Mouse (Mus musculus) embryonic facial prominence, embryonic 11.5 days (tissue): Measurements from ENCODE around the gene Cyb561. TPM values are rescaled to one million over a fixed set of nuclear protein-coding genes. Genes with fewer than 3 reads are reported as not detected.
A peak's percentile ranks its signal among the peaks of the same experiment; 100 is the strongest.

Experiments
- ATAC-seq: fragments of 200-750 bp; cut with Nextera tagmentation; replicated peaks from 2 replicates; pipeline ENCODE4 v1.8.0; 2017; ENCODE audit warnings: low read depth; ENCODE audit not compliant: insufficient number of reproducible peaks, low FRiP score, low TSS enrichment
- DNase-seq: peaks from one replicate; pipeline ENCODE4 v3.0.0-alpha.2; 2015; ENCODE audit warnings: low spot score
- H3K27ac ChIP-seq: fragments of 300-500 bp; sonication (generic); replicated peaks from 2 replicates; pipeline ENCODE4 v1.5.1; 2014; ENCODE audit warnings: mild to moderate bottlenecking, low read depth, low read length, control low read depth
- H3K27me3 ChIP-seq: fragments of 300-500 bp; sonication (generic); 2 replicates; pipeline ENCODE4 v1.6.1; 2014; ENCODE audit warnings: mild to moderate bottlenecking, low read length, moderate library complexity, mixed read lengths; ENCODE audit not compliant: control insufficient read depth, insufficient read depth
- H3K36me3 ChIP-seq: fragments of 300-500 bp; sonication (generic); replicated peaks from 2 replicates; pipeline ENCODE4 v1.6.1; 2014; ENCODE audit warnings: low read depth, mild to moderate bottlenecking, low read length, moderate library complexity, mixed read lengths; ENCODE audit not compliant: control insufficient read depth, insufficient read depth
- H3K4me1 ChIP-seq: fragments of 300-500 bp; sonication (generic); 2 replicates; pipeline ENCODE4 v1.6.1; 2014; ENCODE audit warnings: low read length, mixed read lengths; ENCODE audit not compliant: control insufficient read depth, insufficient read depth
- H3K4me2 ChIP-seq: fragments of 300-500 bp; sonication (generic); 2 replicates; pipeline ENCODE4 v1.6.1; 2014; ENCODE audit warnings: low read depth, mild to moderate bottlenecking, control low read depth, low read length, moderate library complexity
- H3K4me3 ChIP-seq: fragments of 300-500 bp; sonication (generic); 2 replicates; pipeline ENCODE4 v1.5.1; 2014; ENCODE audit warnings: low read depth, low read length, control low read depth
- H3K9ac ChIP-seq: fragments of 300-500 bp; sonication (generic); replicated peaks from 2 replicates; pipeline ENCODE4 v1.6.1; 2014; ENCODE audit warnings: mild to moderate bottlenecking, control low read depth, low read length
- H3K9me3 ChIP-seq: fragments of 300-500 bp; sonication (generic); replicated peaks from 2 replicates; pipeline ENCODE4 v1.6.1; 2016; ENCODE audit warnings: mild to moderate bottlenecking, low read length, inconsistent platforms, mixed read lengths; ENCODE audit not compliant: control insufficient read depth
- WGBS: fragments of 180-500 bp; shearing (Covaris S2); extraction: QIAGEN DNeasy Blood & Tissue Kit; methylation state at CpG from one replicate; pipeline ENCODE4 v1.1.7; 2014; 5-methylcytosine and 5-hydroxymethylcytosine counted together
- polyA plus RNA-seq: library from polyadenylated mRNA; unstranded; fragments of >200 nt; fragmentation: Nextera tagmentation; extraction: Ambion mirVana; gene quantifications from 2 replicates; pipeline ENCODE4 v1.2.1, GENCODE M21; 2014

Gene Cyb561
- polyA plus RNA-seq, 1 experiment from 2014 or later: 9.9 TPM

DNA sequence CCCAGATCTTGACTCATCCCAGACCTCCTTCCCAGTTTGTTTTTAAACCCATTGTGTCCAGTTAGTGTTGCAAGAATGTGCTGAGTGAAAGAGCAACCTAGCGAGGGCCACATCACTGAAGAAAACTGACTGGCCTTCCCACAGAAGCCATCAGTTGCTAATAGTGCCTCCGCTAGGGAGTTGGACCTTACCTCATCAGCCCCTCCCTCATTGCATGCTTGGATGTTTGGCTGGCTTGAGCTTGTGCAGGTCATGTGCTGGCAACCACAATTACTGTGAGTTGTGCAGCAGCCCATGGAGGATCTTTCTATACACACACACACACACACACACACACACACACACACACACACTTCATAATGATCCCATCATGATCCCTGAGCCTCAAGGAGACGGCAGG is 21.8 kb downstream of the Cyb561 start:
- no peak overlapping the region for H3K9ac ChIP-seq
- DNase-seq: no peak
- no peaks in the 10 kb centered on the region for H3K27me3 ChIP-seq
- H3K36me3 ChIP-seq: no peaks in the 10 kb centered on the region
- no peak overlapping the region for H3K27ac ChIP-seq
- no peaks in the 10 kb centered on the region for H3K9me3 ChIP-seq
- no peaks in the 10 kb centered on the region for H3K4me1 ChIP-seq
- WGBS: 93% methylated on average over 3 of the region's 3 CpGs
- no peak for ATAC-seq
- no peak overlapping the region for H3K4me3 ChIP-seq
- no peak overlapping the region for H3K4me2 ChIP-seq

DNA sequence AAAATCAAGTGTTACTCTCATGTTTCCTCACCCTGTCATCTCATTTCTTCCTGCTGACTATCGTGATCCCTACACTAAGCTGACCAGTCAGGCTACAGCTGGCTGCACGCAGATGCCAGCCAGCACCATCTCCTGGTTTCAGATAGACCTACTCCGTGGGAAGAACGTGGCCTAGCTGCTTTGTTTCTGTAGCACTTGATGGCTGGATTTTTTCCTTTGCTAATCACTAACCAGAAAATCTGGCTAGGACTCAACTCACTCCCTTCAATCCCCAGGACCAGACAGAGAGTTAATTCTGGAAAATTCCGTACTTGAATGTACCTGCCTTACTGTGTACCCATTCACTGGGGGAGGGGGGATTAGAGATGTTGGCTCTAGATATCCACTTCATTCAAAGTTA is 25.0 kb downstream of the Cyb561 start:
- no peak overlapping the region for H3K4me2 ChIP-seq
- H3K4me3 ChIP-seq: no peak overlapping the region
- no peak for ATAC-seq
- DNase-seq: no peak
- WGBS: 57% methylated on average over 5 of the region's 5 CpGs
- no peaks in the 10 kb centered on the region for H3K9me3 ChIP-seq
- H3K36me3 ChIP-seq: no peaks in the 10 kb centered on the region
- H3K27ac ChIP-seq: no peak overlapping the region
- no peaks in the 10 kb centered on the region for H3K27me3 ChIP-seq
- H3K4me1 ChIP-seq: no peaks in the 10 kb centered on the region
- H3K9ac ChIP-seq: no peak overlapping the region

GRCm38 (mm10) chr11:105927065-105928030 is 25.8 kb downstream of the Cyb561 start:
- 0 out of 2 replicates have a peak overlapping the region, but pooled peaks have one; percentile 10 for H3K9ac ChIP-seq
- no peak overlapping the region for H3K4me3 ChIP-seq
- DNase-seq (peak; percentile 85), ATAC-seq (no peak; the same call in 1 of the 2 replicates)
- no peaks in the 10 kb centered on the region for H3K27me3 ChIP-seq
- 61% methylated on average over 14 of the region's 14 CpGs for WGBS
- no peaks in the 10 kb centered on the region; the same call in 1 of the 2 replicates for H3K36me3 ChIP-seq
- no peaks in the 10 kb centered on the region for H3K9me3 ChIP-seq
- H3K4me2 ChIP-seq: no peak overlapping the region
- no peak overlapping the region for H3K27ac ChIP-seq
- no peaks in the 10 kb centered on the region for H3K4me1 ChIP-seq

DNA sequence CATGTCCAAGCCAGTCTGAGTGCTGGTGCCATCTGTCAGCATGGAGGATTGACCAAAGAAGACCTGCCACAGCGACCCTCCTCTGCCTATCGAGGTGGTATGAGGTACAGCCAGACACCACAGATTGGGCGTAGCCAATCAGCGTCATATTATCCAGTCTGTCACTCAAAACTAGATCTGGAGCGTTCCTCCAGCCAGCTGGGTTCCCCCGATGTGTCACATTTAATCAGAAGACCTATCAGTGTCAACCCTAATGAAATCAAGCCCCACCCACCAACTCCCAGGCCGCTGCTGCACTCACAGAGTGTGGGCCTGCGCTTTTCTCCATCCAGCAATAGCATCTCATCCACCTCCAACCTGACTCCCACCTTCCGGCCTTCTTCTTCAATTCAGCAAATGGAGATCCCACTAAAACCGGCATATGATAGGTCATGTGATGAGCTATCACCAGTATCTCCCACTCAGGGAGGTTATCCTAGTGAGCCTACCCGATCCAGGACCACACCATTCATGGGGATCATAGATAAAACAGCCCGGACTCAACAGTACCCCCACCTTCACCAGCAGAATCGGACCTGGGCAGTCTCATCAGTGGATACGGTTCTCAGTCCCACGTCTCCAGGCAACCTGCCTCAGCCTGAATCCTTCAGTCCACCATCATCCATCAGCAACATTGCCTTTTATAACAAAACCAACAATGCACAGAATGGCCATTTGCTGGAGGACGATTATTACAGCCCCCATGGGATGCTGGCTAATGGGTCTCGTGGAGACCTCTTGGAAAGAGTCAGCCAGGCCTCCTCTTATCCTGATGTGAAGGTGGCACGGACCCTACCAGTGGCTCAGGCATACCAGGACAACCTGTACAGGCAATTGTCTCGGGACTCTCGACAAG is 30.1 kb downstream of the Cyb561 start:
- no peak overlapping the region for H3K4me2 ChIP-seq
- H3K4me1 ChIP-seq: no peaks in the 10 kb centered on the region
- no peak overlapping the region for H3K4me3 ChIP-seq
- no peak overlapping the region for H3K9ac ChIP-seq
- H3K9me3 ChIP-seq: no peaks in the 10 kb centered on the region
- H3K27me3 ChIP-seq: no peaks in the 10 kb centered on the region
- no peak overlapping the region for H3K27ac ChIP-seq
- no peak for DNase-seq
- WGBS: 90% methylated on average over 20 of the region's 20 CpGs
- no peaks in the 10 kb centered on the region; the same call in 1 of the 2 replicates for H3K36me3 ChIP-seq
- ATAC-seq: no peak; the same call in 1 of the 2 replicates

DNA sequence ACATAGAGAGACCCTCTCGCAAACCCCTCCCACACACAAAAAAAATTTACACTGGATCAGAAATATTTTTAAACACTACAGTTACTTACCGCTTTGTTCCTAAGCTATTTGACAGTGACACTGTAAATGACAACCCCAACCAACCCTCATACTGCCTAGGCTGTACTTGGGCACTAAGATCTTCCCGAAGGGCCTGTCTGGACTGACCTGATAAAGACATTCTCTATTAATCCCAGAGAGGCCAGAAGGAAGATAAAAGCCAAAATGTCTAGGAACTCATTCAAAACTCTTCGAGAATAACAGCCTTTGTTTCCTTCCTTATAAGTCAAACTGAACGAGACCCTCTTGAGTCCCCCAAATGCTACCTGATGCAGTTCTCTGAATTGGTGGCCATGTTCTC is 31.9 kb downstream of the Cyb561 start:
- H3K27ac ChIP-seq: no peak overlapping the region
- no peak for DNase-seq
- H3K9me3 ChIP-seq: no peaks in the 10 kb centered on the region
- H3K4me1 ChIP-seq: no peaks in the 10 kb centered on the region
- 90% methylated on average over 5 of the region's 5 CpGs for WGBS
- H3K27me3 ChIP-seq: no peaks in the 10 kb centered on the region
- H3K36me3 ChIP-seq: no peaks in the 10 kb centered on the region; the same call in 1 of the 2 replicates
- H3K4me2 ChIP-seq: no peak overlapping the region
- no peak overlapping the region for H3K9ac ChIP-seq
- no peak overlapping the region for H3K4me3 ChIP-seq
- no peak for ATAC-seq

GRCm38 (mm10) chr11:105920836-105921235 is 32.3 kb downstream of the Cyb561 start:
- 90% methylated on average over 2 of the region's 2 CpGs for WGBS
- no peaks in the 10 kb centered on the region for H3K4me1 ChIP-seq
- H3K4me2 ChIP-seq: no peak overlapping the region
- no peak for ATAC-seq
- H3K9ac ChIP-seq: no peak overlapping the region
- no peak for DNase-seq
- H3K27ac ChIP-seq: no peak overlapping the region
- no peak overlapping the region for H3K4me3 ChIP-seq
- no peaks in the 10 kb centered on the region for H3K27me3 ChIP-seq
- no peaks in the 10 kb centered on the region for H3K9me3 ChIP-seq
- no peaks in the 10 kb centered on the region; the same call in 1 of the 2 replicates for H3K36me3 ChIP-seq

DNA sequence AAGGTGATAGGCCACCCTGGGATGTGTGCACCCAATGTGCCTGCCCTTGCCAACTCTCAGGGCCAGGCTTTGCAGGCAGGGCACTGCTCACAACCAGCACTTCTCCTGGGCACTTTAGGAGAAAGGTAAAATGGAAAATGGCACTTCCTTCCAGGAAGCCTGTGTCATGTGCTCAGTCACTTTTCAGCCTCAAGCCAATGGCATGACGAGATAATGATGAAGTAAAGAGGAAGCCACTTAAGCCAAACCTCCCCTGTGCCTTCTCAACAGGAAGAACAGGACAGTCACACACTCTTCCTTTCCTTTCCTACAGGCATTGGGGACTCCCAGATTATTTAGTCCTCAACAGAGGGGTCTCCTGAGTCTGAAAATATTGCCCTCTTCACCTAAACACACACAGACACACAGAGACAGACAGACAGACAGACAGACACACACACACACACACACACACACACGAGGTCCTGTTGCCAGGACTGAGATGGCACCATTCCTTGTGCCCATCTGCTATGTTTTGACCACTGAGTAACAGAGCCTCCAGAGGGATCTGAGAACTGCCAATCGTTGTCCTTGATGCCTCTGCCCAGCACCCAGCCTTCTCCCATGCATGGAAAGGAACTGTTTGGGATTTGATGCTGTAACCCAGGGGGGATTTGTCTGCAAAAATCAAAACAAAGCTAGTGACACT is 32.9 kb downstream of the Cyb561 start:
- H3K4me3 ChIP-seq: no peak overlapping the region
- H3K4me1 ChIP-seq: no peaks in the 10 kb centered on the region
- DNase-seq: no peak
- H3K9ac ChIP-seq: no peak overlapping the region
- no peak for ATAC-seq
- H3K27ac ChIP-seq: no peak overlapping the region
- 86% methylated on average over 3 of the region's 3 CpGs for WGBS
- H3K27me3 ChIP-seq: no peaks in the 10 kb centered on the region
- no peaks in the 10 kb centered on the region; the same call in 1 of the 2 replicates for H3K36me3 ChIP-seq
- H3K4me2 ChIP-seq: no peak overlapping the region
- H3K9me3 ChIP-seq: no peaks in the 10 kb centered on the region
